Mouse (Mus musculus): ENCODE results near the gene Iqcf3.

GRCm38 (mm10) chr9:106561531-106561930 lies at the start of gene Iqcf3:
- no peak for TF ChIP-seq CTCF (IDR thresholded peaks at IDR 0.05; ENCODE audit: borderline replicate concordance, extremely low read depth, insufficient read depth, insufficient read length)
- no peak for TF ChIP-seq POLR2A (IDR thresholded peaks at IDR 0.05; ENCODE audit: borderline replicate concordance, extremely low read depth, insufficient read depth, insufficient read length, poor library complexity, severe bottlenecking)
